Mouse (Mus musculus) activated CD4-positive, CD25-positive, alpha-beta regulatory T cell, adult 4 months (primary cell): ENCODE results near the gene Rab12. TPM values are rescaled to one million over a fixed set of nuclear protein-coding genes. Genes with fewer than 3 reads are reported as not detected.

ENCODE experiments used
- ATAC-seq: one replicate; pipeline ENCODE4 v1.8.0; 2017
- polyA plus RNA-seq, 2 experiments: library from polyadenylated mRNA; unstranded; fragments of 100-300 nt; shearing (Covaris generic); gene quantifications; one replicate each; pipeline ENCODE4 v1.2.1; 2017

Gene Rab12
- polyA plus RNA-seq, 2 experiments from 2014 or later: 7.2 to 14.1 TPM

GRCm38 (mm10) chr17:66498598-66498997 is 20.9 kb downstream of the Rab12 start:
- no peak for ATAC-seq

- ATAC-seq: no peak
These were observed 22.9 kb downstream of the Rab12 start for GRCm38 (mm10) chr17:66496589-66496988.

GRCm38 (mm10) chr17:66490022-66490601 is 29.4 kb downstream of the Rab12 start:
- peak; percentile 58 for ATAC-seq

- ATAC-seq: no peak
These were observed 33.0 kb downstream of the Rab12 start for GRCm38 (mm10) chr17:66486576-66486975.

GRCm38 (mm10) chr17:66485742-66486141 is 33.8 kb downstream of the Rab12 start:
- peak; percentile 67 for ATAC-seq

- ATAC-seq: no peak
These were observed 34.6 kb downstream of the Rab12 start for GRCm38 (mm10) chr17:66484965-66485364.

- ATAC-seq: no peak
These were observed 35.7 kb downstream of the Rab12 start for GRCm38 (mm10) chr17:66483651-66484454.

GRCm38 (mm10) chr17:66481295-66481694 is 38.2 kb downstream of the Rab12 start:
- no peak for ATAC-seq

GRCm38 (mm10) chr17:66480491-66481278 is 38.8 kb downstream of the Rab12 start:
- ATAC-seq: no peak

GRCm38 (mm10) chr17:66479813-66480490 is 39.6 kb downstream of the Rab12 start:
- no peak for ATAC-seq

GRCm38 (mm10) chr17:66479311-66479710 is 40.2 kb downstream of the Rab12 start:
- no peak for ATAC-seq

- ATAC-seq: no peak
These were observed 46.3 kb downstream of the Rab12 start for GRCm38 (mm10) chr17:66473205-66473604.

GRCm38 (mm10) chr17:66471775-66472174 is 47.8 kb downstream of the Rab12 start:
- ATAC-seq: no peak

- no peak for ATAC-seq
These were observed 48.3 kb downstream of the Rab12 start for GRCm38 (mm10) chr17:66471252-66471651.

- no peak for ATAC-seq
These were observed 49.5 kb downstream of the Rab12 start for GRCm38 (mm10) chr17:66470020-66470419.

- no peak for ATAC-seq
These were observed 62.3 kb downstream of the Rab12 start for GRCm38 (mm10) chr17:66457278-66457677.

GRCm38 (mm10) chr17:66451143-66451542 is 68.4 kb downstream of the Rab12 start:
- ATAC-seq: peak; percentile 41

GRCm38 (mm10) chr17:66450526-66451070 is 68.9 kb downstream of the Rab12 start:
- no peak for ATAC-seq

- ATAC-seq: peak; percentile 23
These were observed 69.8 kb downstream of the Rab12 start, which contains the start of gene Mtcl1 for GRCm38 (mm10) chr17:66449460-66450341. TSS of gene Mtcl1 (minus strand) at chr17:66449750.

GRCm38 (mm10) chr17:66448421-66449405 is 70.8 kb downstream of the Rab12 start:
- ATAC-seq: no peak
